Mouse (Mus musculus) liver, embryonic 15.5 days (tissue): ENCODE measurements around the gene Fmo2. TPM values are rescaled to one million over a fixed set of nuclear protein-coding genes. Genes with fewer than 3 reads are reported as not detected.

ENCODE experiments used
- ATAC-seq: fragments of 200-750 bp; cut with Nextera tagmentation; 2 replicates; pipeline ENCODE4 v1.8.0; 2017; ENCODE audit warnings: moderate number of reproducible peaks, mild to moderate bottlenecking, moderate library complexity; ENCODE audit not compliant: insufficient read depth
- H3K27ac ChIP-seq: fragments of 300-500 bp; sonication (generic); replicated peaks from 2 replicates; pipeline ENCODE4 v1.5.1; 2015; ENCODE audit warnings: mild to moderate bottlenecking, inconsistent platforms
- H3K27me3 ChIP-seq: fragments of 300-500 bp; sonication (generic); 2 replicates; pipeline ENCODE4 v1.6.1; 2015; ENCODE audit warnings: mild to moderate bottlenecking, inconsistent platforms
- H3K36me3 ChIP-seq: fragments of 300-500 bp; sonication (generic); replicated peaks from 2 replicates; pipeline ENCODE4 v1.6.1; 2015; ENCODE audit warnings: moderate library complexity, mild to moderate bottlenecking, inconsistent platforms
- H3K4me1 ChIP-seq: fragments of 300-500 bp; sonication (generic); replicated peaks from 2 replicates; pipeline ENCODE4 v1.6.1; 2015; ENCODE audit warnings: inconsistent platforms
- H3K4me2 ChIP-seq: fragments of 300-500 bp; sonication (generic); 2 replicates; pipeline ENCODE4 v1.6.1; 2015; ENCODE audit warnings: moderate library complexity, mild to moderate bottlenecking, inconsistent platforms
- H3K4me3 ChIP-seq: fragments of 300-500 bp; sonication (generic); replicated peaks from 2 replicates; pipeline ENCODE4 v1.5.1; 2015; ENCODE audit warnings: mild to moderate bottlenecking, inconsistent platforms
- H3K9ac ChIP-seq: fragments of 300-500 bp; sonication (generic); 2 replicates; pipeline ENCODE4 v1.6.1; 2015; ENCODE audit warnings: moderate library complexity, mild to moderate bottlenecking, inconsistent platforms
- H3K9me3 ChIP-seq: fragments of 300-500 bp; sonication (generic); replicated peaks from 2 replicates; pipeline ENCODE4 v1.6.1; 2016; ENCODE audit warnings: inconsistent platforms
- WGBS: fragments of 180-500 bp; shearing (Covaris S2); methylation state at CpG from one replicate; pipeline ENCODE4 v1.1.7; 2015; ENCODE audit warnings: mixed read lengths; ENCODE audit not compliant: insufficient replicate concordance; 5-methylcytosine and 5-hydroxymethylcytosine counted together
- polyA plus RNA-seq: library from polyadenylated mRNA; unstranded; fragments of >200 nt; fragmentation: Nextera tagmentation; extraction: Ambion mirVana; gene quantifications from 2 replicates; pipeline ENCODE4 v1.2.1, GENCODE M21; 2015

Gene Fmo2
- polyA plus RNA-seq, 1 experiment from 2014 or later = 0.14 TPM

- no peak overlapping the region for H3K9ac ChIP-seq
- ATAC-seq = no peak
- 55% methylated on average over 8 of the region's 8 CpGs for WGBS
- 0 out of 2 replicates have a peak, but pooled peaks cover 3% of the 10 kb centered on the region for H3K4me1 ChIP-seq
- H3K36me3 ChIP-seq = no peaks in the 10 kb centered on the region
- peak overlapping the region; percentile 25 for H3K4me3 ChIP-seq
- H3K27me3 ChIP-seq = no peaks in the 10 kb centered on the region
- H3K4me2 ChIP-seq = peak overlapping the region; percentile 6
- no peaks in the 10 kb centered on the region for H3K9me3 ChIP-seq
- no peak overlapping the region for H3K27ac ChIP-seq
Measured at GRCm38 (mm10) chr1:162864816-162865492, 33.6 kb downstream of the Fmo2 start.

- no peaks in the 10 kb centered on the region for H3K36me3 ChIP-seq
- peak overlapping the region; percentile 25; the same call in 1 of the 2 replicates for H3K4me3 ChIP-seq
- no peaks in the 10 kb centered on the region for H3K9me3 ChIP-seq
- H3K4me1 ChIP-seq = peaks cover 5% of the 10 kb centered on the region; the same call in 1 of the 2 replicates
- no peak overlapping the region for H3K9ac ChIP-seq
- H3K4me2 ChIP-seq = peak overlapping the region; percentile 6; the same call in 1 of the 2 replicates
- ATAC-seq = no peak
- 73% methylated on average over 5 of the region's 5 CpGs for WGBS
- H3K27me3 ChIP-seq = no peaks in the 10 kb centered on the region
- no peak overlapping the region for H3K27ac ChIP-seq
Measured at GRCm38 (mm10) chr1:162864279-162864678, 34.2 kb downstream of the Fmo2 start.

- no peak overlapping the region for H3K4me3 ChIP-seq
- no peak overlapping the region for H3K27ac ChIP-seq
- no peaks in the 10 kb centered on the region for H3K36me3 ChIP-seq
- peaks cover 6% of the 10 kb centered on the region; the same call in 1 of the 2 replicates for H3K4me1 ChIP-seq
- peak overlapping the region; percentile 2; the same call in 1 of the 2 replicates for H3K4me2 ChIP-seq
- no peaks in the 10 kb centered on the region for H3K9me3 ChIP-seq
- no peaks in the 10 kb centered on the region for H3K27me3 ChIP-seq
- H3K9ac ChIP-seq = no peak overlapping the region
- 62% methylated on average over 3 of the region's 3 CpGs for WGBS
- no peak for ATAC-seq
Measured at GRCm38 (mm10) chr1:162863579-162863978, 34.9 kb downstream of the Fmo2 start.

- no peak overlapping the region for H3K9ac ChIP-seq
- ATAC-seq = no peak
- no peaks in the 10 kb centered on the region for H3K9me3 ChIP-seq
- no peaks in the 10 kb centered on the region for H3K27me3 ChIP-seq
- no peak overlapping the region for H3K4me2 ChIP-seq
- H3K4me3 ChIP-seq = no peak overlapping the region
- H3K4me1 ChIP-seq = peaks cover 4% of the 10 kb centered on the region; the same call in 1 of the 2 replicates
- WGBS = 72% methylated on average over 1 of the region's 1 CpGs
- no peaks in the 10 kb centered on the region for H3K36me3 ChIP-seq
- H3K27ac ChIP-seq = no peak overlapping the region
Measured at GRCm38 (mm10) chr1:162862328-162862727, 36.2 kb downstream of the Fmo2 start.

- WGBS = 68% methylated on average over 9 of the region's 9 CpGs
- ATAC-seq = no peak
Measured at GRCm38 (mm10) chr1:162859996-162860605, 38.4 kb downstream of the Fmo2 start.

GRCm38 (mm10) chr1:162859545-162859976 is 39.0 kb downstream of the Fmo2 start:
- no peaks in the 10 kb centered on the region for H3K36me3 ChIP-seq
- no peak overlapping the region for H3K9ac ChIP-seq
- WGBS = 68% methylated on average over 10 of the region's 10 CpGs
- H3K4me3 ChIP-seq = no peak overlapping the region
- no peak overlapping the region for H3K4me2 ChIP-seq
- no peak for ATAC-seq
- peaks cover 3% of the 10 kb centered on the region for H3K4me1 ChIP-seq
- H3K27ac ChIP-seq = no peak overlapping the region
- no peaks in the 10 kb centered on the region for H3K27me3 ChIP-seq
- no peaks in the 10 kb centered on the region for H3K9me3 ChIP-seq

More at GRCm38 (mm10) chr1:162859996-162860605, 38.4 kb downstream of the Fmo2 start:
- Histone ChIP-seq H3K4me1 (peaks cover 3% of the 10 kb centered on the region), H3K27me3 (no peaks in the 10 kb centered on the region), H3K27ac (no peak overlapping the region), H3K9me3 (no peaks in the 10 kb centered on the region), H3K36me3 (no peaks in the 10 kb centered on the region), H3K4me3 (no peak overlapping the region), H3K9ac (no peak overlapping the region), H3K4me2 (no peak overlapping the region)

- Histone ChIP-seq H3K27ac (no peak overlapping the region), H3K4me2 (peak overlapping the region; percentile 1; the same call in 1 of the 2 replicates), H3K4me3 (no peak overlapping the region)
Measured at GRCm38 (mm10) chr1:162858748-162859130, 39.8 kb downstream of the Fmo2 start.

GRCm38 (mm10) chr1:162857766-162858747 is 40.5 kb downstream of the Fmo2 start:
- Histone ChIP-seq H3K4me1 (peaks cover 12% of the 10 kb centered on the region), H3K36me3 (no peaks in the 10 kb centered on the region), H3K27me3 (no peaks in the 10 kb centered on the region), H3K9me3 (no peaks in the 10 kb centered on the region), H3K9ac (no peak overlapping the region), H3K4me3 (no peak overlapping the region), H3K27ac (no peak overlapping the region), H3K4me2 (no peak overlapping the region)
- 56% methylated on average over 18 of the region's 18 CpGs for WGBS
- no peak for ATAC-seq

More at GRCm38 (mm10) chr1:162858748-162859130, 39.8 kb downstream of the Fmo2 start:
- H3K9ac ChIP-seq = no peak overlapping the region
- H3K4me1 ChIP-seq = peaks cover 5% of the 10 kb centered on the region
- no peak for ATAC-seq
- H3K9me3 ChIP-seq = no peaks in the 10 kb centered on the region
- 72% methylated on average over 12 of the region's 12 CpGs for WGBS
- H3K27me3 ChIP-seq = no peaks in the 10 kb centered on the region
- H3K36me3 ChIP-seq = no peaks in the 10 kb centered on the region

GRCm38 (mm10) chr1:162853812-162854482 is 44.6 kb downstream of the Fmo2 start:
- ATAC-seq = peak; percentile 59
- H3K36me3 ChIP-seq = no peaks in the 10 kb centered on the region
- no peak overlapping the region for H3K4me3 ChIP-seq
- no peak overlapping the region for H3K27ac ChIP-seq
- H3K4me2 ChIP-seq = no peak overlapping the region
- H3K4me1 ChIP-seq = peaks cover 9% of the 10 kb centered on the region
- H3K27me3 ChIP-seq = no peaks in the 10 kb centered on the region
- 31% methylated on average over 3 of the region's 3 CpGs for WGBS
- no peak overlapping the region for H3K9ac ChIP-seq
- H3K9me3 ChIP-seq = no peaks in the 10 kb centered on the region

DNA sequence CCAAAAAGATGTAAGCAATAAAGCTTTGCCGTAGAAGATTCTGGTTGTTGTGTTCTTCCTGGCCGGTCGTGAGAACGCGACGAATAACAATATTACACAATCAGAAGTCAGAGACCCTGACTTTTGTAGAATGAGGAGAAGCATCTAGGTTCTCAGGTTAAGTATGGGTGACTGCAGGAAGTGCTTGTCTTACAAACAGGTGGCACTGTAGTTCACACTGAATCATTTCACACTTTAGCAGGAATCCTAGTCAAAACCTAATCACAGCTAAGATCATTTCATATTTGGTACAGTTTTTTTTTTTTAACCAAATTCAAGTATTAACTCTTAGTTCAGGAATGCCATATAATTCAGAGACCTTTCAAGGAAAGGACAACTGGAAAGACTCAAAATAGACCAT is 51.0 kb downstream of the Fmo2 start:
- H3K27ac ChIP-seq = no peak overlapping the region
- H3K9ac ChIP-seq = no peak overlapping the region
- no peaks in the 10 kb centered on the region for H3K4me1 ChIP-seq
- no peak for ATAC-seq
- no peak overlapping the region for H3K4me2 ChIP-seq
- no peak overlapping the region for H3K4me3 ChIP-seq
- H3K9me3 ChIP-seq = no peaks in the 10 kb centered on the region
- 86% methylated on average over 6 of the region's 6 CpGs for WGBS
- no peaks in the 10 kb centered on the region for H3K36me3 ChIP-seq
- no peaks in the 10 kb centered on the region for H3K27me3 ChIP-seq
